Mouse (Mus musculus) brain, adult 2 months (tissue): ENCODE measurements around the gene Tiprl.

Source experiments
- DNase-seq: peaks from one replicate; pipeline ENCODE4 v3.0.0; 2011; ENCODE audit warnings: low read depth, low spot score

Tiprl gene

DNA sequence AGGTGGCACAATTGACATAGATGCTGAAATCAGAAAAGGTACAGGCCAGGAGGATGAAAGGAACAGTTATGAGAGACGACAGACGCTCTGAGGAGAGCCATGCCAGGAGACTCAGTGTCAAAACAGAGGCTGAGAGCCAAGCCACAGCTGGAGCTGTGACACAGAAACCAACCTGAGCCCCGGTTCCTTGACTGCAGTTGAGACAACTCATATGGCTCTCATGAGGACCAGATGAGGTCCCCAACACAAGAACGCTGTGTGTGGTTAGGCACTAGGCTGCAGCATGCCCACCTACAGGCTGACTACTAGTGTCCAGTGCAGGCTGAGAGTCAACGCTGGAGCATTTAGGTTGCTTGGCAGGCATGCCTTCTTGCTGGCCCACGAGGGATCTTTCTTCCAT lies 58.7 kb downstream of the Tiprl start:
- no peak for DNase-seq

DNA sequence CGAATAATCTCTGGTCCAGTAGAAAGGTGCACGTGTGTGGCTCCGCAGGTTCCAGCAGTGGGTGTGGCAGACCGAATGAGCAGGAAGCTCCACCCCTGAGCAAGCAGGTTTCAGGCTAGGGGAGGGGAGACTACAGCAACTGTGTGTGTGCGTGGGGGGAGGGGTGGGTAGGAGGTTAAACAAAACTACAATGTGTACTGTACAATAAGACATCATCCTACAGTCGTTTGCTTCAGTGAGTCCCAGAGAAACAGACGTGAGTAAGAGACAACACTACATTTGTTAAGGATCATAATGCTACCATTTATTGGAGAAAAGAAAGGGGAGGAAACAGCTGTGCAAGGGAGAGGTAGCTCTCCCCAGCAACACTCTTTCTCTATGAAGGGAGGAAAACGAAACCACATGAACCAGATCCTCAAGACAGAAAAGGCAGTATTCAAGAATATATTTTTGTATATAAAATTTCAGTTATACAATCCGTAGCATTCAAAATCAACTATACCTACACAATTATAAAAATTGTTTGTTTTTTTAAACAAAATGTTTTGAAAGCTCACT lies 62.7 kb downstream of the Tiprl start:
- no peak for DNase-seq

DNA sequence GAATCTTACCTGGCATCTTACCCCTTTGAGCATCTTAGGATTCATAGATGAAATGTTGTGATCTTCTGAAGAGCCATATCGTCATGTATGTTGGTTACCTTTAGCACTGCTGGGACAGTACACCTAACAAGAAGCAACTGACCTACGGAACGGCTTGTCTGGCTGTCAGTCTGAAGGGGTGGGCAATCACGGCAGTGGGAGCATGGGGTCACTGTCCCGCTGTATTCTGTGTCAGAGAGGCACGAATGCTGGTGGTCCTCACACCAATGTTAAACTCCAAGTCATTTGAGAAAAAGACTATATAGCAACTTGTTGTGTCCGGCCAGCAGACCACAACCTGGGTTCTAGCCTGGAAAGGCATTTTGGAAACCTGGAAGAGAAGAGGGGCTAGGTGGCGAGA lies 65.5 kb downstream of the Tiprl start:
- no peak for DNase-seq

DNA sequence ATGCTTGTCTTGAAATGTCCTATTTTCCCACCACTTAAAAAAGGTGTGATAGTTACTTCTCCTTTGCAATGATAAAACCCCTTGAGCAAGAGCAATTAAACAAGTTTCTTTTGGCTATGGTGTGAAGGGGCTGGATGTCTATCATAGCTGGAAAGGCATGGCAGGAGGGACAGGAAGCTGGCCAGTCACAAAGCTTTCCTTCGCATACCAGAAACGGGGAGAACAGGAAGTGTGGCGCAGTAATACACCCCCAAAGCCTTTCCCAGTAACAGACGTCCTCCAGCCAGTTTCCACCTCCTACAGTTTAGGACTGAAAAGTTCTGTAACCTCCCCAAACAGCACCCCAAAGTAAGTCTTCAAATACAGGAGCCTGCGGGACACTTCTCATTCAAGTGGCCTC lies 66.6 kb downstream of the Tiprl start:
- DNase-seq, result no peak

DNA sequence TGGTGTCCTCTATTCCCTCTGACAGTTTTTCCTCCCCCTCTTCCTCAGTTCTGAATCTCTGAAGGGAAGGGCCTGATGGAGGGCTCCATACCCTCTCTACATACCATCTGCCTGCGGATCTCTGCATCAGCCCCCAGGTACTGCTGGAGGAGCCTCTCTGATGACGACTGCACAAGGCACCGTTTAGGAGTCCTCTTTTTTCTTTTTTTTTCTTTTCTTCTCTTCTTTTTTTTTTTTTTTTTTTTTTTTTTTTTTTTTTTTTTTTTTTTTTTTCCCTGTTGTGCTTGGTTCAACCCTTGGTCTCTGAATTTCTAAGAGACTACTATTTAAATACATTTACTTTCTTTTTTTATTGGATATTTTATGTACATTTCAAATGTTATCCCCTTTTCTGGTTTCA lies 67.3 kb downstream of the Tiprl start:
- no peak for DNase-seq

DNA sequence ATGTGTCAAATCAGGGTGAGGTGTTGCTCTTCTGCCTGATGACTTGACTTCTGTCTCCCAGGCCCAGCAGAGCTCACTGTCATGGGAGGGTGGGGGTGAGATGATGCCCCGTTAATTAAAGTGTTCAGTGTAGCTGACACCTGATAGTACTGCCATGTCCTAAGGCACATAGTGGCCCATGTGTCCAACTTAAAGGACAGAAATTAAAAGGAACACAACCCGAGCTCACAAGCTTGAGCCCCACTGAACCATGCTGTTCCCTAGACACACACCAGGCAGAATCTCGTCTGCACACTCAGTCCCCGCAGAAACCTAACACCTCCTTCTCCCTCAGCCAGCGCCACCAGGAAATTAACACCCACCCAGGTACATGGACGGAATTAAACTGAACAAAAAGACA lies 71.9 kb downstream of the Tiprl start:
- DNase-seq, result no peak
